In genomic region chr4:47353416-47354111, GRCm38 (mm10) we compare ENCODE assay signal across 8 mouse cellular contexts. TPM values are rescaled to one million over a fixed set of nuclear protein-coding genes. Genes with fewer than 3 reads are reported as not detected.
DNase-seq lines count a peak whose midpoint lies in the region; ATAC-seq and TF ChIP-seq lines count a peak whose summit lies in the region.

No protein-coding gene starts in this region.

- 1% methylated on average over 66 of the region's 73 CpGs for WGBS in thymus, adult 2 months
- WGBS in intestine, postnatal 0 days = under 1% methylated on average over 59 of the region's 73 CpGs
- WGBS in midbrain, embryonic 15.5 days = under 1% methylated on average over 53 of the region's 73 CpGs

- no peaks in the 10 kb centered on the region for H3K9me3 ChIP-seq in intestine, postnatal 0 days (ENCODE audit: control insufficient read depth)
- H3K9me3 ChIP-seq in midbrain, embryonic 15.5 days = no peaks in the 10 kb centered on the region

- intact Hi-C loops in gastrocnemius, postnatal 14 days (cut with DNase I; ENCODE audit: low total_unique reads) = no loop called here

- peak; percentile 10; the same call in 1 of the 2 replicates for TF ChIP-seq CTCF in thymus, adult 2 months (IDR thresholded peaks at IDR 0.05; ENCODE audit: borderline replicate concordance, control insufficient read depth, extremely low read depth, insufficient read depth, low read length, poor library complexity)
- TF ChIP-seq CTCF in intestine, postnatal 0 days (IDR thresholded peaks at IDR 0.05; ENCODE audit: low read depth) = 0 out of 2 replicates have a peak, but pooled peaks have one; percentile 3

- H3K4me3 ChIP-seq in thymus, adult 2 months (ENCODE audit: control insufficient read depth, insufficient read depth, low read length) = peak overlapping the region; percentile 57
- H3K4me3 ChIP-seq in intestine, postnatal 0 days (ENCODE audit: low read depth, low read length) = peak overlapping the region; percentile 85
- peak overlapping the region; percentile 86 for H3K4me3 ChIP-seq in midbrain, embryonic 15.5 days

- ATAC-seq in intestine, postnatal 0 days = peak; percentile 74
- ATAC-seq in midbrain, embryonic 15.5 days (replicated peaks) = peak; percentile 78

- H3K27me3 ChIP-seq in thymus, adult 2 months (ENCODE audit: control insufficient read depth, insufficient read depth, low read length) = no peaks in the 10 kb centered on the region
- no peaks in the 10 kb centered on the region for H3K27me3 ChIP-seq in intestine, postnatal 0 days (replicated peaks; ENCODE audit: control insufficient read depth, insufficient read depth, low read length)
- H3K27me3 ChIP-seq in midbrain, embryonic 15.5 days (replicated peaks) = no peaks in the 10 kb centered on the region

- H3K27ac ChIP-seq in thymus, adult 2 months (ENCODE audit: control insufficient read depth, insufficient read depth, low read length) = no peak overlapping the region
- H3K27ac ChIP-seq in intestine, postnatal 0 days (ENCODE audit: low read depth, low read length) = peak overlapping the region; percentile 97
- peak overlapping the region; percentile 84 for H3K27ac ChIP-seq in midbrain, embryonic 15.5 days

- H3K4me1 ChIP-seq in thymus, adult 2 months (replicated peaks; ENCODE audit: control insufficient read depth, insufficient read depth, low read length) = peaks cover 6% of the 10 kb centered on the region
- H3K4me1 ChIP-seq in intestine, postnatal 0 days (replicated peaks; ENCODE audit: control insufficient read depth, insufficient read depth, low read length) = no peaks in the 10 kb centered on the region
- H3K4me1 ChIP-seq in midbrain, embryonic 15.5 days = peaks cover 23% of the 10 kb centered on the region

- no peaks in the 10 kb centered on the region for H3K36me3 ChIP-seq in thymus, adult 2 months (ENCODE audit: control insufficient read depth, insufficient read depth, low read length)
- H3K36me3 ChIP-seq in intestine, postnatal 0 days (ENCODE audit: control insufficient read depth, insufficient read depth) = no peaks in the 10 kb centered on the region
- H3K36me3 ChIP-seq in midbrain, embryonic 15.5 days (replicated peaks) = no peaks in the 10 kb centered on the region

- H3K4me2 ChIP-seq in intestine, postnatal 0 days (replicated peaks; ENCODE audit: low read depth) = peak overlapping the region; percentile 86
- H3K4me2 ChIP-seq in midbrain, embryonic 15.5 days = peak overlapping the region; percentile 96

- no peak for TF ChIP-seq POLR2A in thymus, adult 2 months (IDR thresholded peaks at IDR 0.05; ENCODE audit: control insufficient read depth, extremely low read depth, insufficient read depth, low read length, poor library complexity)

- no peak for DNase-seq in thymus, adult 2 months
- no peak for DNase-seq in thymus, postnatal 14 days
- peak; percentile 79 to 85 for DNase-seq in cerebellum, postnatal 10 days
- DNase-seq in gastrocnemius, postnatal 14 days = peak; percentile 80
- peak; percentile 78 for DNase-seq in liver
- peak; percentile 78 for DNase-seq in testis, postnatal 14 days (ENCODE audit: low spot score)

- H3K9ac ChIP-seq in intestine, postnatal 0 days (ENCODE audit: low read depth, low read length) = peak overlapping the region; percentile 77
- peak overlapping the region; percentile 82 for H3K9ac ChIP-seq in midbrain, embryonic 15.5 days

RNA-seq across cellular contexts. Expression of gene Tgfbr1, which starts 0.5 kb away (rescaled TPM):
- polyA plus RNA-seq in thymus, adult 2 months (2012; rRNA removed) = 13.2 and 17.8 TPM in 2 replicates
- 10 to 100 TPM; 17.7 to 18.7 TPM for total RNA-seq in gastrocnemius, postnatal 14 days (2021)
- polyA plus RNA-seq in intestine, postnatal 0 days (2015; fragmentation: Nextera tagmentation; extraction: Ambion mirVana) = 9.6 and 9.9 TPM in 2 replicates
- 36.4 and 37.5 TPM in 2 replicates for polyA plus RNA-seq in midbrain, embryonic 15.5 days (2015; fragmentation: Nextera tagmentation; extraction: Ambion mirVana)

Comparison
In these comparisons a context has a peak if more than half of its experiments do, and no peak if none do; other contexts are left out.
1. DNase-seq: peak in cerebellum, postnatal 10 days (2 of 2), gastrocnemius, postnatal 14 days (single experiment), liver (single experiment) and testis, postnatal 14 days (single experiment); none in thymus, adult 2 months (single experiment) and thymus, postnatal 14 days (single experiment).
2. Peak in every context shown above with its lines, with median percentiles within 50 percentile points of each other: H3K4me3 ChIP-seq.